Mouse (Mus musculus) hindbrain, embryonic 14.5 days (tissue): ENCODE measurements at regions not wholly inside any gene's neighbourhood (a gene's known extent, or its start where the extent isn't known, plus 50 kb on each side); places are given as distances from the start of the nearest gene placed in this dataset.

Experiments
- ATAC-seq: fragments of 200-750 bp; cut with Nextera tagmentation; 2 replicates; pipeline ENCODE4 v1.8.0; 2017; ENCODE audit warnings: moderate number of reproducible peaks, mild to moderate bottlenecking, moderate TSS enrichment, moderate library complexity; ENCODE audit not compliant: low FRiP score
- DNase-seq: peaks from one replicate; pipeline ENCODE4 v3.0.0-alpha.2; 2015; ENCODE audit warnings: low spot score
- H3K27ac ChIP-seq: fragments of 300-500 bp; sonication (generic); 2 replicates; pipeline ENCODE4 v1.5.1; 2014; ENCODE audit warnings: mild to moderate bottlenecking, moderate library complexity
- H3K27me3 ChIP-seq: fragments of 300-500 bp; sonication (generic); 2 replicates; pipeline ENCODE4 v1.6.1; 2014; ENCODE audit warnings: mild to moderate bottlenecking, low read length, mixed read lengths; ENCODE audit not compliant: control insufficient read depth, insufficient read depth
- H3K36me3 ChIP-seq: fragments of 300-500 bp; sonication (generic); replicated peaks from 2 replicates; pipeline ENCODE4 v1.6.1; 2014; ENCODE audit not compliant: control insufficient read depth, insufficient read depth
- H3K4me1 ChIP-seq: fragments of 300-500 bp; sonication (generic); replicated peaks from 2 replicates; pipeline ENCODE4 v1.6.1; 2014; ENCODE audit warnings: antibody characterized with exemption, low read length, mixed read lengths; ENCODE audit not compliant: control insufficient read depth, insufficient read depth
- H3K4me2 ChIP-seq: fragments of 300-500 bp; sonication (generic); replicated peaks from 2 replicates; pipeline ENCODE4 v1.6.1; 2014; ENCODE audit warnings: mild to moderate bottlenecking, moderate library complexity
- H3K4me3 ChIP-seq: fragments of 300-500 bp; sonication (generic); replicated peaks from 2 replicates; pipeline ENCODE4 v1.5.1; 2014; ENCODE audit warnings: mild to moderate bottlenecking, low read length
- H3K9ac ChIP-seq: fragments of 300-500 bp; sonication (generic); 2 replicates; pipeline ENCODE4 v1.6.1; 2014
- H3K9me3 ChIP-seq: fragments of 300-500 bp; sonication (generic); 2 replicates; pipeline ENCODE4 v1.6.1; 2016; ENCODE audit warnings: low read length; ENCODE audit not compliant: control insufficient read depth
- WGBS: fragments of 180-500 bp; shearing (Covaris S2); extraction: QIAGEN DNeasy Blood & Tissue Kit; methylation state at CpG from one replicate; pipeline ENCODE4 v1.1.7; 2014; 5-methylcytosine and 5-hydroxymethylcytosine counted together

DNA sequence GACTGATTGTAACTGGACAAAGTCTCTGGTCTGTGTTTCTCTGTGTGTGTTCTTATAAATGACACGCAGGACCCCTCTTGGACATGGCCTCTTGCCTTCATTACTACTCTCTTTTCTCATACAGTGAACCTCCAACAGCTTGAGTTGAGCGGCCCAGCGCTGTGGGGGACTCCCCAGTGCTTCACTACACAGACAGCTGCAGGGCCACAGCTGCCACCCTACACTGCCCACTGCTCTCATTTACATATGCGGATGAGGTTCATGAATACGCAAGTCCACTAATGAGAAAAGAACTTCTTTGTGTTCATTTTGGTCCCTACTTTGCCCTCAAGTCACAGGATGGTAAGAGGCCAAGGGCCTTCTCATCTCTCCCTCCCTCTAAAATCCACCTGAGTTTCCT, 183.4 kb upstream of the Bcl6 start:
- DNase-seq = no peak
- Histone ChIP-seq H3K4me3 (no peak overlapping the region), H3K4me2 (no peak overlapping the region), H3K9ac (no peak overlapping the region), H3K36me3 (no peaks in the 10 kb centered on the region), H3K9me3 (no peaks in the 10 kb centered on the region), H3K27ac (no peak overlapping the region), H3K27me3 (no peaks in the 10 kb centered on the region), H3K4me1 (no peaks in the 10 kb centered on the region)
- 0 out of 2 replicates have a peak, but pooled peaks have one; percentile 62 for ATAC-seq
- WGBS = 40% methylated on average over 5 of the region's 5 CpGs

DNA sequence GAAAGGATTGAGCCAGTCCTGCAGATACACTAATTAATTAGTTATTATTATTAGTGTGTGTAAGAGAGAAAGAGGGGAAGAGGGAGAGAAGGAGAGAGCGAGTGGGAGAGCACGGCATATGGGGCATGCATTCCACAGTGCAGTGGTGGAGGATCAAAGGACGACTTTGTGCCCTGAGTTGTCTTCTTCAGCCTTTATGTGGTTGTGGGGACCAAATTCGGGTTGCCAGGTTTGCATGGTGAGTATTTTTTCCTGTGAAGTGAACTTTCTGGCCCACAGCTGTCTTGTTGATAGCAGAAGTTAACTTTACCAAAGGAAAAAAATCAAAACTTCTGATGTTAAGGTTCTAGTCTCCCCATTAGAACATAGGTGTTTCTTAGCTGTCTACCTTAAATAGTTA, 182.5 kb upstream of the Bcl6 start:
- ATAC-seq = no peak
- no peak overlapping the region for H3K4me3 ChIP-seq
- no peak overlapping the region for H3K4me2 ChIP-seq
- H3K27me3 ChIP-seq = no peaks in the 10 kb centered on the region
- H3K4me1 ChIP-seq = no peaks in the 10 kb centered on the region
- H3K27ac ChIP-seq = no peak overlapping the region
- H3K9ac ChIP-seq = no peak overlapping the region
- H3K9me3 ChIP-seq = no peaks in the 10 kb centered on the region
- DNase-seq = no peak
- 87% methylated on average over 4 of the region's 4 CpGs for WGBS
- H3K36me3 ChIP-seq = no peaks in the 10 kb centered on the region

DNA sequence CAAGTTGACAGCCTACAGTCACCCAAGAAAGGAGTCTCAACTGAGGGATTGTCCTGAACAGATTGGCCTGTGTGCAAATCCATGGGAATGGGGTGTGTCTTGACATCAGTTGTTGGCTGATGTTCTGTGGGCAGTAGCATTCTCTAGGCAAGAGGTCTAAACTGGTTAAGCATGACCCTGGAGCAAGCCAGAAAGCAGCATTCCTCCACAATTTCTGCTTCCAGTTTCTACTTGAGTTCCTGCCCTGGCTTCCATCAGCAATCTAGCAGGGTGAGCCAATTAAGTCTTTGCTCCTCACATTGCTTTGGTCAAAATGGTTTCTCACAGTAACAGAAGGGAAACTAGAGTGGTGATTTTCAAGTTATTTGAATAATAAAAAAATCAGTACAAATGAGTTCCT, 177.8 kb upstream of the Bcl6 start:
- H3K27ac ChIP-seq = no peak overlapping the region
- ATAC-seq = no peak
- no peaks in the 10 kb centered on the region for H3K27me3 ChIP-seq
- no peaks in the 10 kb centered on the region for H3K4me1 ChIP-seq
- no peak overlapping the region for H3K4me2 ChIP-seq
- H3K4me3 ChIP-seq = no peak overlapping the region
- no peak for DNase-seq
- H3K9ac ChIP-seq = no peak overlapping the region
- no peaks in the 10 kb centered on the region for H3K9me3 ChIP-seq
- no peaks in the 10 kb centered on the region for H3K36me3 ChIP-seq

DNA sequence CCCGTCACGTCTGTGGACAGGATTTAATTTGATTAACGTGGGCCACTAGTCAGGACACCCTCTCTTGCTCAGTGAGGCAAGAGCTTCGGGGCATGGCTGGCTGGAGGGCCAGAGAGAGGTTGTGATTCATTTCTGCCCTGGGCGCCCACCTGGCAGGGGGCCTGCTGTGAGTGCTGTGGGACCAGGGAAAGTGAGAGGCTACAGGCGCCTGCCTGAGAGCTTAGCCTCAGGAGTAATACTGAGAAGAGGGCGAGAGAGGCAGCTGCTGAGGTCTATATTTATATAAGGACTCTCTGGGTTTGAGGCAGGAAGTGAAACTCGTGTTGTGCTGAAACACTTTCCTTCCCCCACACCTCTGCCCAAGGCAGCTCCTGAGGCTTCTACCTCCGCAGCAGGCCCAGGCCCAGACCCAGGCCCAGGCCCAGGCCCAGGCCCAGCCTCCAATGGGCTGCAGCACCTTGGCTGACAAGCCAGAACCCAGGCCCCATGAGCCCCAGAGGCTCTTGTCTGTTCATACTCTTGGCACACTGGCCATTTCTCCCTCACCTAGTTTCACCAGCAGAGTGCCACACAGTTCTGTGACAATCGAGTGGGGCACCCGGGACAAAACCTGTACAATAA, 176.9 kb upstream of the Bcl6 start:
- H3K27ac ChIP-seq = no peak overlapping the region
- no peak overlapping the region for H3K4me3 ChIP-seq
- ATAC-seq (no peak), DNase-seq (no peak)
- 64% methylated on average over 11 of the region's 11 CpGs for WGBS
- no peak overlapping the region for H3K4me2 ChIP-seq
- no peaks in the 10 kb centered on the region for H3K27me3 ChIP-seq
- H3K9me3 ChIP-seq = no peaks in the 10 kb centered on the region
- no peaks in the 10 kb centered on the region for H3K36me3 ChIP-seq
- no peak overlapping the region for H3K9ac ChIP-seq
- H3K4me1 ChIP-seq = no peaks in the 10 kb centered on the region

DNA sequence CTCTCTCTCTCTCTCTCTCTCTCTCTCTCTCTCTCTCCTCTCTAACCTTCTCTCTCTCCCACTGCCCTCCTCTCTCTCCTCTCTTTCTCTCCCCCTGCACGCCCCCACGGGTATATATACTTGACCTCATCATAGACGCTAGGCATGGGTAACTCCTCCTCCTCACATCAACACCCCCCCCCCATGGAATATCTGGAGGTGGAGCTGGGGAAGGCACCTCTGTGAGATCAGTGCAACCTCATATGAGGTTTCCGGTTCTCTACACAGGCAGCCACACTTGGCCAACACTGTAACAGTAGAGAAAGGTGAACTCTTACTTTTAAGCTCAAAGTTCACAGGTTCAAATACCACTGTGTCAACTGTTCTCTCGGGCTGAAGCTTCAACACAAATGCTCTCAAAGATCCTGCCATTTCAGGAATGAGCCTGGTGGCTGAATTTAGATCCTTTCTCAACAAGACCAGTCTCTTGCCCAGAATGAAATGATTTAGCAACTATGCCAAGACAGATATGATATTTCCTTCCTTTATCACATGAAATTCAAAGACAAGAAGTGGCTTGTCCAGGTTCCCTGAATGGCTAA, 172.1 kb upstream of the Bcl6 start:
- no peak overlapping the region for H3K9ac ChIP-seq
- no peak for DNase-seq
- H3K36me3 ChIP-seq = no peaks in the 10 kb centered on the region
- WGBS = 70% methylated on average over 5 of the region's 5 CpGs
- H3K27ac ChIP-seq = no peak overlapping the region
- no peaks in the 10 kb centered on the region for H3K4me1 ChIP-seq
- H3K9me3 ChIP-seq = no peaks in the 10 kb centered on the region
- H3K4me2 ChIP-seq = no peak overlapping the region
- ATAC-seq = no peak
- H3K27me3 ChIP-seq = no peaks in the 10 kb centered on the region
- no peak overlapping the region for H3K4me3 ChIP-seq

DNA sequence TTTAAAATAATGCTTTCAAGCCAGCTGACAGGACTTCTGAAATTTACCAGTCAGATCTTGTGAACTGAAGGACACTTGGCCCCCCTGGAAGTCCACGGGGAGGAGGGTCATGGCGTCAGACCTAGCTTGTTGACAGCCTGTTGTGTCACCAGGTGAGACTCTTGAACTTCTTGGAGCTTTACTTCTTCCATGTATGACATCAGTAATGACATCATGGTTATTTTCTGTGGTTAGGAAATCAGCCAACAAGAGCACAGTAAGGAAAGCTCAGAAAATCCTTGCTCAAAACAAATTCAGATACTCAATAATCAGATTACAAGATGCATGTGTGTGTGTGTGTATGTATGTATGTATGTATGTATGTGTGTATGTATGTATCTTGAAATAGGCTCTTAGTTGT, 170.7 kb upstream of the Bcl6 start:
- Histone ChIP-seq H3K9me3 (no peaks in the 10 kb centered on the region), H3K27ac (no peak overlapping the region), H3K36me3 (no peaks in the 10 kb centered on the region), H3K9ac (no peak overlapping the region), H3K4me2 (no peak overlapping the region), H3K27me3 (no peaks in the 10 kb centered on the region), H3K4me1 (no peaks in the 10 kb centered on the region), H3K4me3 (no peak overlapping the region)
- 94% methylated on average over 2 of the region's 2 CpGs for WGBS
- no peak for ATAC-seq
- no peak for DNase-seq

DNA sequence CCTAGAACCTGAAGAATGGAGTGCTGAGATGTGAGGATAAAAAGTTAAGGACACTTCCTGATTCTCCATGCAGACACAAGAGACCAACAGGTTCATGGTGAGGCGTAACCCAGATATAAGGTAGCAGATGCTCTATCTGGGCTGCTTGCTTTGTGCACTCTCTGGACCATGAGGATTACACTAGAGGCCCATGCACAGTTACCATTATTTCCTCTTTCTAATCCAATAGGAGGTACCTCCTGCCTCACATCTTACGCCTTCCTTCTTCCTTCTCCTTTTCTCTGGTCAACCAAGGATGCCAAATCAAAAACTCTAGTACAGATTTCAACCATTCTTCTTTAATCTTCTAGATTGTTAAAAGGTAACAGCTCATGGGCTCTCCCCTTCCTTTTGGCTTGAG, 169.1 kb upstream of the Bcl6 start:
- no peaks in the 10 kb centered on the region for H3K9me3 ChIP-seq
- no peaks in the 10 kb centered on the region for H3K27me3 ChIP-seq
- no peak overlapping the region for H3K27ac ChIP-seq
- DNase-seq (no peak), ATAC-seq (no peak)
- no peak overlapping the region for H3K9ac ChIP-seq
- WGBS = 97% methylated on average over 2 of the region's 2 CpGs
- no peaks in the 10 kb centered on the region for H3K4me1 ChIP-seq
- no peak overlapping the region for H3K4me3 ChIP-seq
- H3K36me3 ChIP-seq = no peaks in the 10 kb centered on the region
- H3K4me2 ChIP-seq = no peak overlapping the region

DNA sequence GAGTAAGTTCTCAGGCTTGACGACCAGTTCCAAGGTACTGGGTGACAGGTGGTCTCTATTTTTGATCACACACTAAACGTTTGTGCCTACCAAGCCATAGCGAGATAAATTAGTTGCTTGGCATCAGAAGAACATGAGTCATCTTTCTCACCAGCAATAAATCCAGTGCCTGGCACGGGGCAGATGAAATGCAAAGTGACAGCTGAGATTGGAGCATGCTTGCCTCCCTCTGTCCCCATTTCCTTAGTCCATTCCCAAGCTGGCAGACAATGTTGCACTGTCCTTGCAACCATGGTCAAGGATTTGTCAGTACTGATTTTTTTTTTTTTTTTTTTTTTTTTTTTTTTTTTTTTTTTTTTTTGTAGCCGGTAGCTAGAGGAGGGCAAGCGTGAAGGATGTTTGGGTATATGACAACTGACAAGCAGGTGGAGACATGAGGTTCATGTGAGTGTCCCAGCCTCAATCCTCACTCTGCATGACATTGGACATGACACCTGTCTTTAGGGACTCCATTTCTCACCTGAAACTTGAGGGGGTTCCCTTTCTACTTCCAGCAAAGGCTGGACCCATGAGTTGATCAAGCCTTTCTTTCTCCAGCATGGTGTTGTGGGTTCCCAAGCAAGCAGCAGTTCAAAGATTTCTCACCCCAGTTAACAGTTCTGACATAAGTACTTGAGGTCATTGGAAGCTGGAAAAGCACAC, 168.2 kb upstream of the Bcl6 start:
- DNase-seq (no peak), ATAC-seq (no peak)
- H3K9ac ChIP-seq = no peak overlapping the region
- no peak overlapping the region for H3K4me2 ChIP-seq
- 85% methylated on average over 6 of the region's 6 CpGs for WGBS
- H3K4me1 ChIP-seq = no peaks in the 10 kb centered on the region
- no peak overlapping the region for H3K27ac ChIP-seq
- H3K36me3 ChIP-seq = no peaks in the 10 kb centered on the region
- H3K27me3 ChIP-seq = no peaks in the 10 kb centered on the region
- H3K9me3 ChIP-seq = no peaks in the 10 kb centered on the region
- H3K4me3 ChIP-seq = no peak overlapping the region

DNA sequence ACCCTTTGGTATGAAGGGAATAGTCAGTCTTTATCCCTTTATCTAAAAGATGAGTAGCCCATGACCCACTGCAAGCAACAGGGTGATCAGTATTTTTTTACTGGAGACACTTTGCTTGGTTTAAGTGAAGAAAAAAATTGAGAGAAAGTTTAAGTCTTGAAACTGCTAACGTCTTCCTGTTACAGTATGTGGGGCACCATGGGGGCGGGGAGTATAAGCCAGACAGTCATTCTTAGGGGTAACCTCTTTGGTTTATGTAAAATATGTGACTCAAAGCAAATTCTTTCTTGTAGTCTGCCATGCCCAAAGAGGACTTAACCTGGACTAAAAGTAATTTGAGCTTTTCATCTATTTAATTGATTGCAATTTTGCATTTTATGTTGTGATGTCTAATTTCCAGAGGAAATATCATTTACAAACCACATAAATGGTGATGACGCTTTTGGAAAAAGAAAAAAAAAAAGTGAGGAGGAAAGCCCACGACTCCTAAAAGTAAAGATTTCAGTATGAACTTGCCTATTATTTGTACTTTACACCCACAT, 166.2 kb upstream of the Bcl6 start:
- no peaks in the 10 kb centered on the region for H3K9me3 ChIP-seq
- H3K4me3 ChIP-seq = no peak overlapping the region
- H3K27ac ChIP-seq = no peak overlapping the region
- no peaks in the 10 kb centered on the region for H3K27me3 ChIP-seq
- no peaks in the 10 kb centered on the region for H3K36me3 ChIP-seq
- H3K9ac ChIP-seq = no peak overlapping the region
- WGBS = 86% methylated on average over 4 of the region's 4 CpGs
- DNase-seq (no peak), ATAC-seq (no peak)
- no peak overlapping the region for H3K4me2 ChIP-seq
- no peaks in the 10 kb centered on the region for H3K4me1 ChIP-seq
